Mouse (Mus musculus) c-Kit-positive CD71-negative TER-119-negative erythroid progenitor cells, embryonic 14.5 days (primary cell): ENCODE results near the gene Dip2a.

Source experiments
- DNase-seq: peaks from one replicate; pipeline ENCODE4 v3.0.0-alpha.2; 2013; ENCODE audit warnings: low read depth

Dip2a gene

DNA sequence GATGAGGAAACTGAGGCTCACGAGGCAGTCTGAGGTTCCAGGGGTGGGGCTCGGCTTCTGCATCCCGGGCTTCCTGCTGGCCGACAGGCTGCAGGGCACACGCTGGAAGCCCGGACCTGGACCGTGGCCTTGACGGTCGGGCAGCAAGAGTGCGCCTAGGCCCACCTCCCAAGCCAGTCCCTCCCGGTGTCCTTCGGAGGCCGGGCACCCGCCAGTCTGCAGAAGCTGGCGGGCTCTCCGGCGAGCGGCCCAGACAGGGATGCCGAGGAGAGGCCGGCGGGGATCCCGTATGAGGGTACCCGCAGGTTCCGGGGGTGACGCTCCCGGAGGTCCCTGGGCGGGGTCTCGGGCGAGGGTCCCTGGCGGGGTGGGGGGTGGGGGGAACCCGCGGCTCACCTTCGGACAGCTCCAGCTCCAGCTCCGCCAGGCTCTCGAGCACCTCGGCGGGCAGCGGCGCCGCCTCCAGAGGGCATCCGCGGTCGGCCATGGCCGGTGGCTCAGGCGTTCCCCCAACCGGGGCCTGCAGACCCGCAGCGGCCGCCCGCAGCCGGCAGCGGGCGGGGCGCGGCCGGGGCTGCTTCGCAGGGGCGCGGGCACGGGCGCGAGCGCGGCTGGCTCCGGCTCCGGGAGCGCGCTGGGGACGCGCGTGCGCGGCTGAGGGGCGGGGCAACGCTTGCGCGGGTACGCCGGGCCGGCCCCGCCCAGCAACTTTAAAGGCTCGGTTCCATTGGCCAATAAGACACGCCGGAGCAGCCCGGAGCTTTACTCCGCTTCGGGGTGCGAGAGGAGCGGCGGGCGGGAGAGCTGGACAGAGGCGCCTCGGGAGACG, at the start of gene Dip2a:
Dip2a (minus strand) TSS at position 581 of the 829 bp plus-strand sequence.
- DNase-seq = peak; percentile 67

GRCm38 (mm10) chr10:76392596-76392995, 47.5 kb upstream of the Dip2a start:
- no peak for DNase-seq

DNA sequence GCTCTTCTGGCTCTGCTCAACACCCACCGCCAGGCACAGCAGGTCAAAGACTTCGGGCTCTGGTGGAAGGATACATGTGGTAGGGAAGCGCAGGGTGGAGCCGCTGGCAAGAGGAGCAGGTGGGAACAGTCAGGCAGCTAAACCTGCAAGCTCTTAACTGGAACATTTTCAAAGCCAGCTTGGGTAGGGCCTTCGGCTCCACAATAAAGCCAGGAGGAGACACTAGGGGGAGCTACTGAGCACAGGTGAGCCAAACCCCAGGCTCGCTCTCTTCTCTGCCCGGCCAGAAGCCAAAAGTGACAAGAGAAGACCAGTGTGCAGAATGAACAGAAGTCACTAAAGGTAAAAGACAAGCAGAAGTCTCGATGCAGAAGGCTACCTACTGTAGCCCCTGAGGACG, 46.7 kb upstream of the Dip2a start:
- DNase-seq = peak; percentile 6

GRCm38 (mm10) chr10:76391166-76391565, 46.1 kb upstream of the Dip2a start:
- no peak for DNase-seq

- DNase-seq = no peak
These were observed 29.9 kb upstream of the Dip2a start for GRCm38 (mm10) chr10:76374981-76375380.

DNA sequence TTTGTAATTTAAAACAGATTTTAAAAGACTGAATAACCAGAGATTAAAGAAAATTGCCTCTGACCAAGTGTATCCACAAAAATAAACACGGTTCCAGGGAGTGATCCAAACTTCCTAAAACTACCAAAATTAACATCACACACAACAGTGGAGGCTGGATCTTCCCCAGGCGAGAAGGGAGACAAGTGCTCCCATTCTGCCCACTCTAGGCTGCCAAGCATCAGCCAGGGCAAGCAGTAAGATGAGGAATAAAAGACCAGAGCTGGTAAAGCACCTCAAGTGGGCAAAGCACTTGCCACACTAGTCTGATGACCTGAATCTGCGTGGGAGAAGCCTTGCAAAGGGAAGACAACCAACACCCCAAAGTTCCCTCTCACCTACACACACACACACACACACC, 26.6 kb upstream of the Dip2a start:
- DNase-seq = no peak

GRCm38 (mm10) chr10:76368766-76369165, 23.7 kb upstream of the Dip2a start:
- DNase-seq = no peak

DNA sequence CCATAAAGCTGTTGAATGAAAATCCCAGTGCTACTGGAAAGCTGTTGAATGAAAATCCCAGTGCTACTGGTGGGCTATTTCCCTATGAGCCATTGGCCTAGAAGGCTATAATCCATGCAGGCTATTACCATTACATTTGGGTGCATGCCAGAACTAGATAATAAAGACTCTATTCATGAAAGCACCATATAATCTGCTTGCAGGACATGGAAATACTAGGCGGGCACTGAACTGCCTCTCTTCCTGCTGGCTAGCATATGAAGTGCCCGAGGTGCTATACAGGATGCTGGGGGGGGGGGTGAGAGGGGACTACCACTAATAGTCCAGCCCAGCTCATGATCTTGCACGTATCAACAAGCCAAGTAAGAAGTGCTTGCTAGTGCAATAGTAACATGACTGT, 18.1 kb upstream of the Dip2a start:
- DNase-seq = no peak

- no peak for DNase-seq
These were observed 13.4 kb upstream of the Dip2a start for GRCm38 (mm10) chr10:76358468-76358867.

- no peak for DNase-seq
These were observed 12.3 kb upstream of the Dip2a start for GRCm38 (mm10) chr10:76357286-76357875.

GRCm38 (mm10) chr10:76354974-76355373, 9.9 kb upstream of the Dip2a start:
- no peak for DNase-seq

- DNase-seq = no peak
These were observed 8.9 kb upstream of the Dip2a start for GRCm38 (mm10) chr10:76353986-76354385.

- no peak for DNase-seq
These were observed 6.9 kb upstream of the Dip2a start for GRCm38 (mm10) chr10:76351953-76352352.

DNA sequence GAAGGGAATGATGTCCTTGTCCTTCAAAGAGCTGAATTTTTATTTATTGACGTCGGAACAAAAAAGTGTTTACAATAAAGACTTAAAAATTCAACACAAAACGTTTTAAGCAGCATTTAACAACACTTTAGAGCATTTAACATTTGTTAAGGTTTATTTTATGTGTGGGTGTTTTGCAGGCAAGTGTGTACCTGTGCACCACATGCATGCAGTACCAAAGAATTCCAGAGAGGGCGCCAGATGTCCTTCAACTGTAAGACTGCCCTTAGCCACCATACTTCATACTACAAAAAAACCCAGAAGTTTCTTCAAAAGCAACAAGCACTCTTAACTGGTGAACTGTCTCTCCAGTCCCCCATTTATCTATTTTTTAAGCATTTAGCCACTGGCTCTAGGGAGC, 1.5 kb upstream of the Dip2a start:
- DNase-seq = peak; percentile 79

DNA sequence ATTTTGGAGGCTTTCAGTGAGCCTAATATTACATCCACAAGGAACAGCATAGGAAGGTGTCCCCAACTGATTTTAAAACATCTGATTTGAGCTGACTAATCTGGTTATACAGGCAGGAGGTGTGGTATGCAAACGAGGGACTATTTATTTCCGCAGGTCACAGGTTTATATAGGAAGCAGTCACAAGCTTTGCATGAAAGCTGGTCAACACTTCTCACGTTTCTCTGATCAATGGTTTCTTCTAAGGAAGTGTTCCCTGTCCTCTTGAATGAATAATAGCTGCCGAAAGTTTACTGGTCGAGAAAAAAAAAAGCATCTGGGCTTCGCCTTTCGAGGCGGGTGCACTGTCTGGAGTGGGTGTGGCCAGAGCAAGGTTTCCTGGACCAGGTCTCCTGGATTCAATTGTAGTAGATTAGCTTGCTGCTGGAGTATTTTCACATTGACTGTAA, 976 bp upstream of the Dip2a start:
- peak; percentile 30 for DNase-seq

GRCm38 (mm10) chr10:76345540-76345902, 430 bp upstream of the Dip2a start:
- no peak for DNase-seq

DNA sequence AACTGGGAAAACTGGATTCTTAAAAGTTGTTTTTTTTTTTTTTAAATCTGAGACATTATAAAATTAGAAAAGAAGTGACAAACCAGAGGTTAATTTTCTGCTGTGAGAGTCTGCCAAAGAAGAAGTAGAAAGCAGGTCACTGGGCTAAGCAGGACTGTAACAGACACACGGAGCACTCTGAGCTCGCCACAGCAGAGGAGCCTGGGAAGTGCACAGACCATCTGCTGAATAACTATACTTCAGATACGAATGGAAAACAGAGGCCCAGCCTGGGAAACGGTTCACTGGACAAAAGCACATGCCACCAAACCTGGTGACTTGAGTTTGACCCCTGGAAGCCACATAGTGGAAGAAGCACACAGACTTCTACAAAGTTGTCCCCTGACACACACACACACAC, 10.7 kb downstream of the Dip2a start:
- DNase-seq = no peak

DNA sequence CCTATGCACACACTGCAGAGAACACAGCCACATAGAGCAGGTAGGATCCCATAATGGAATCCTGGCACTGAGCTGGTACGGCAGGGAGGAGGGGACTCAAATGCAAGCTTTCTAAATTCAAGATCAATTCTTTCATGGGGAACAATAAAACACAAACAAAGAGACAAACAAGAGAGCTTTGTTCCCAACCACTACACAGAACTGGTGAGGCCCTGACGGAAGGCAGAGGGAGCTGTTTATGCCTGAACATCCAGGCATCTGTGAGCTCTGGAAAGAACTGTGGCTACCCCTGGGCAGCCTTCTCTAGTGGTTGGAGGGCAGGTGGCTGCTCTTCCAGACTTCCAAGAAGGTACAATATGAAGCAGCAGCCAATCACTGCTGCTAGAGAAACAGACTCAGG, 13.1 kb downstream of the Dip2a start:
- DNase-seq = no peak

GRCm38 (mm10) chr10:76329093-76329492, 16.0 kb downstream of the Dip2a start:
- no peak for DNase-seq

DNA sequence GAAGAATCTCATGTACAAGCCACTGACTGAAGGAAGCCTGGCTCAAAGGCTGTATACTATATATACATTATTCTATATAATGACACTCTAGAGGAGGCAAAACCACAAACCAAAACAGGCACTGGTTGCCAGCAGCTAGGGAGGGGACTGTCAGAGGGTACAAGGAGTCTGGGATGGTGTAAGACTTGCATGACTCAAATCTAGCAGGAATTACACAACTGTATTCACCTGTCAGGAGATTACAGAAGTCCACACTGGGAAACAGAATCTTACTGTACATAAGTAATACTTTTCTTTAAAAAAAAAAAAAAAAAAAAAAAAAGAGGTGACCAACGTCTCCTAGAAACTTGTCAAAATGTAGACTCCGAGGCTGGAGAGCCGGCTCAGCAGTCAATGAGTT, 16.5 kb downstream of the Dip2a start:
- DNase-seq = no peak

- DNase-seq = no peak
These were observed 18.6 kb downstream of the Dip2a start for GRCm38 (mm10) chr10:76326304-76327006.

DNA sequence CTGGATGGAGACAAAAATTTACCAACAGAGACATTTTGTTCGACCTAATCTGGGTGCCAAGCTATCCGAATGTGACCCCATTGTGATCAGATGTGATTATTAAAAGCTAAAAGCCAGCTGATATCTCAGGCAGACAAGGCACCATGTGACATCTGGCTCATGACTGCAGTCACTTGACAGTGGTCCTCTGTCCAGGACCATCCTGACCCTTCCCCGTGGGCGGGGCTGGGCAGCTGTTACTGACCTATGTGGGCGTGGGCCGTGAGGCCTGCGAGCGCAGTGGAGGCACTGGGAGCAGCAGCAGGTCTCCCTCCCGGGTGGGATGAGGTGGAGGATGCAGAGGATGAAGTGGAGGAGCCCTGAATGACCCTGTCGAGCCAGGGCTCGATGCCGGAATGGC, 27.5 kb downstream of the Dip2a start:
- DNase-seq = no peak

DNA sequence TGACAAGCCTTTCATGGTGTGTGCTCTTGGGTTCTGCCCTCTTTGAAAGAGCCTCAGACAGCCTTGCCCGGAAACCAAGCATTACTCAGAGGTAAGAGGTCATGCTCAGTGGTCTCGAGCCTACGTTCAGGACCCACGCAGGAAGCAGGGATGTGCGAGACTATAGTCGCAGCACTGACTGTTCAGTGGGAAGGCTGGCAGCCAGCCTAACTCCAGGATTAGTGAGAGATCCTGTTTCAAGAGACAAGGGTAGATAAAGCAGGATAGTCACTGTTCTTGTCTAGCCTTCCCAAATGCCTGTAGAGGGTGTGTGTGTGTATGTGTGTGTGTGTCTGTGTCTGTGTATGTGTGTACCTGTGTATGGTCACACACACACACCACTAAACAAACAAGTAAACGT, 28.9 kb downstream of the Dip2a start:
- DNase-seq = no peak
